Mouse (Mus musculus): Measurements from ENCODE around the gene Ypel2. TPM values are rescaled to one million over a fixed set of nuclear protein-coding genes. Genes with fewer than 3 reads are reported as not detected.

The Ypel2 gene
- polyA plus RNA-seq, 1 experiment from 2014 or later, result 1.2 TPM

DNA sequence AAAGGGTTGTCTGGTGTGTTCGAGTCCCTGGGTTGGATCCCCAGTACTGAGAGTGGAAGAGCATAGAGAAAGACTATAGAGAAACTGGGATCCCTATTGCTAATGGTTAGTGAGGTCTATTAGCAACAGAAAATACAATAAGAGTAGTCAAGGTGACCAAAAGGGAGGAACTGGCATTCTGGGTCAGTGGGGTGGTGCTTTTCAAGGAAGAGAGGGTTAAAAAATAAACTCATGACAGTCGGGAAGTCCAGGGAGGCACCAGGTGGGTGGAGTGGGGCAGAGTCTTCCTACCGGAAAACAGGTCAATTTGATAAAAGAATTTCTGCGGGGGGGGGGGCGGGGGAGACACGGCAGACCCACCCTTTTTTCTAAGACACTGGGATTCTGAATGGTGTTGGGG is 823 bp upstream of the Ypel2 start:
- peak overlapping the region; percentile 53 for H3K27ac ChIP-seq
- H3K4me3 ChIP-seq (replicated peaks), result peak overlapping the region; percentile 74

GRCm38 (mm10) chr11:86992461-86992988 is 982 bp downstream of the Ypel2 start:
- Histone ChIP-seq H3K9ac (peak overlapping the region; percentile 67), H3K9me3 (replicated peaks) (no peaks in the 10 kb centered on the region), H3K27ac (no peak overlapping the region), H3K27me3 (peaks cover 25% of the 10 kb centered on the region), H3K4me3 (replicated peaks) (peak overlapping the region; percentile 74), H3K36me3 (no peaks in the 10 kb centered on the region), H3K4me2 (peak overlapping the region; percentile 89), H3K4me1 (replicated peaks) (peaks cover 44% of the 10 kb centered on the region)
- WGBS (ENCODE audit: insufficient replicate concordance), result 7% methylated on average over 13 of the region's 13 CpGs
- ATAC-seq (ENCODE audit: low read depth) (no peak), DNase-seq (no peak)

More for the DNA sequence above, 823 bp upstream of the Ypel2 start:
- H3K36me3 ChIP-seq, result no peaks in the 10 kb centered on the region
- WGBS (ENCODE audit: insufficient replicate concordance), result 7% methylated on average over 6 of the region's 6 CpGs
- no peak overlapping the region for H3K9ac ChIP-seq
- H3K9me3 ChIP-seq (replicated peaks), result no peaks in the 10 kb centered on the region
- H3K27me3 ChIP-seq, result peaks cover 25% of the 10 kb centered on the region
- H3K4me1 ChIP-seq (replicated peaks), result peaks cover 44% of the 10 kb centered on the region
- DNase-seq, result no peak
- peak overlapping the region; percentile 89 for H3K4me2 ChIP-seq
- no peak for ATAC-seq (ENCODE audit: low read depth)

GRCm38 (mm10) chr11:86991241-86991640 is 2.3 kb downstream of the Ypel2 start:
- no peak overlapping the region for H3K27ac ChIP-seq
- ATAC-seq (ENCODE audit: low read depth), result no peak
- no peak overlapping the region for H3K4me3 ChIP-seq (replicated peaks)

DNA sequence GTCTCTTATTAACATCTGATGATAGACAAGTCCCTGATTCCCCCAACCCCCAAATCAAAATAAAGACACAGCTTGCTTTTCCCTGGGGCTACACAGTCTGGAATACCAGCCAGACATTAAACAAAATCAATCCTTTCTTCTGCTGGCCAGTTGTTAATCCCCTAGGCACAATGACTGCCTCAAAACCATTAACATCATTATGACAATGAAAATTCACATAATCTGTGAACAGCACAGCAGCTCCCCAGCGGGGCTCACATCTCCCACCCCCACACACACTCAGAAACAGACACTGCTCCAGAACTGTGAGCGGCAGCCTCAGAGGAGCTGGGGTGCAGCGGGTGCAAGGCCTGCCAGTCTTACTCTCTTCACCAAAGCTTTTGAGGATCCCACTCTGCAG is 3.2 kb downstream of the Ypel2 start:
- WGBS (ENCODE audit: insufficient replicate concordance), result 72% methylated on average over 3 of the region's 3 CpGs
- ATAC-seq (ENCODE audit: low read depth), result no peak
- H3K4me1 ChIP-seq (replicated peaks), result peaks cover 42% of the 10 kb centered on the region

More at GRCm38 (mm10) chr11:86991241-86991640, 2.3 kb downstream of the Ypel2 start:
- 71% methylated on average over 4 of the region's 4 CpGs for WGBS (ENCODE audit: insufficient replicate concordance)
- Histone ChIP-seq H3K4me2 (no peak overlapping the region), H3K9ac (no peak overlapping the region), H3K4me1 (replicated peaks) (peaks cover 44% of the 10 kb centered on the region), H3K9me3 (replicated peaks) (no peaks in the 10 kb centered on the region), H3K27me3 (peaks cover 25% of the 10 kb centered on the region), H3K36me3 (no peaks in the 10 kb centered on the region)
- DNase-seq, result no peak

GRCm38 (mm10) chr11:86984990-86985389 is 8.5 kb downstream of the Ypel2 start:
- Histone ChIP-seq H3K4me1 (replicated peaks) (0 out of 2 replicates have a peak, but pooled peaks cover 5% of the 10 kb centered on the region), H3K27me3 (no peaks in the 10 kb centered on the region), H3K36me3 (no peaks in the 10 kb centered on the region), H3K27ac (no peak overlapping the region), H3K4me2 (no peak overlapping the region), H3K9me3 (replicated peaks) (no peaks in the 10 kb centered on the region), H3K4me3 (replicated peaks) (no peak overlapping the region), H3K9ac (no peak overlapping the region)
- no peak for ATAC-seq (ENCODE audit: low read depth)
- no peak for DNase-seq
- 60% methylated on average over 3 of the region's 3 CpGs for WGBS (ENCODE audit: insufficient replicate concordance)

More for the DNA sequence above, 3.2 kb downstream of the Ypel2 start:
- H3K4me2 ChIP-seq, result no peak overlapping the region
- H3K36me3 ChIP-seq, result no peaks in the 10 kb centered on the region
- H3K4me3 ChIP-seq (replicated peaks), result no peak overlapping the region
- DNase-seq, result no peak
- H3K9me3 ChIP-seq (replicated peaks), result no peaks in the 10 kb centered on the region
- H3K27me3 ChIP-seq, result peaks cover 25% of the 10 kb centered on the region
- H3K9ac ChIP-seq, result no peak overlapping the region
- no peak overlapping the region for H3K27ac ChIP-seq

- ATAC-seq (ENCODE audit: low read depth) (no peak), DNase-seq (no peak)
- Histone ChIP-seq H3K4me1 (replicated peaks) (0 out of 2 replicates have a peak, but pooled peaks cover 5% of the 10 kb centered on the region), H3K4me2 (no peak overlapping the region), H3K9me3 (replicated peaks) (no peaks in the 10 kb centered on the region), H3K27ac (no peak overlapping the region), H3K27me3 (no peaks in the 10 kb centered on the region), H3K9ac (no peak overlapping the region), H3K4me3 (replicated peaks) (no peak overlapping the region), H3K36me3 (no peaks in the 10 kb centered on the region)
- 61% methylated on average over 6 of the region's 6 CpGs for WGBS (ENCODE audit: insufficient replicate concordance)
Measured at GRCm38 (mm10) chr11:86983056-86983455, 10.5 kb downstream of the Ypel2 start.

GRCm38 (mm10) chr11:86981229-86981791 is 12.2 kb downstream of the Ypel2 start:
- Histone ChIP-seq H3K9ac (no peak overlapping the region), H3K36me3 (no peaks in the 10 kb centered on the region), H3K4me3 (replicated peaks) (no peak overlapping the region), H3K4me2 (no peak overlapping the region), H3K27me3 (no peaks in the 10 kb centered on the region), H3K4me1 (replicated peaks) (0 out of 2 replicates have a peak, but pooled peaks cover 5% of the 10 kb centered on the region), H3K27ac (no peak overlapping the region), H3K9me3 (replicated peaks) (no peaks in the 10 kb centered on the region)
- 29% methylated on average over 5 of the region's 5 CpGs for WGBS (ENCODE audit: insufficient replicate concordance)
- DNase-seq (no peak), ATAC-seq (ENCODE audit: low read depth) (no peak)

- ATAC-seq (ENCODE audit: low read depth) (no peak), DNase-seq (no peak)
- Histone ChIP-seq H3K4me3 (replicated peaks) (no peak overlapping the region), H3K9ac (no peak overlapping the region), H3K4me1 (replicated peaks) (0 out of 2 replicates have a peak, but pooled peaks cover 5% of the 10 kb centered on the region), H3K27ac (no peak overlapping the region), H3K9me3 (replicated peaks) (no peaks in the 10 kb centered on the region), H3K27me3 (no peaks in the 10 kb centered on the region), H3K4me2 (no peak overlapping the region), H3K36me3 (no peaks in the 10 kb centered on the region)
- 75% methylated on average over 6 of the region's 6 CpGs for WGBS (ENCODE audit: insufficient replicate concordance)
Measured at GRCm38 (mm10) chr11:86980526-86980925, 13.0 kb downstream of the Ypel2 start.

DNA sequence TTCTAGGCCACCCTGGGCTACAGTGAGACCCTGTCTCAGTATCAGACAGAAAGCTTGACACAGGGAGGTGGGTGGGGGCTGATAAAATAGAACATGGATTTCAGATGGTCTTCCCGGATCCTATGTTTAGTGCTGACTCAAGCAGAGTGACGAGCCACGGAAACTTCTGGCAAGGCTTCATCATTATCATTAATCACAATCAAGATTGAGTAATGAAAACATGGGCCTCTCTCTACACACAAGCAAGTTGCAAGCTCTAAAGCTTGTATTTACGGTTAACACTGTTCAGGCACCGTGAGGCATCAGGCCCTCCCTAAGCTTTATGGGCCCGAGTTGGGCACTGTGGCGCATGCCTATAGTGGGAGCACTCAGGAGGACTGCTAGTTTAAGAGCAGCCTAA is 13.7 kb downstream of the Ypel2 start:
- DNase-seq (no peak), ATAC-seq (ENCODE audit: low read depth) (no peak)
- Histone ChIP-seq H3K4me3 (replicated peaks) (no peak overlapping the region), H3K36me3 (no peaks in the 10 kb centered on the region), H3K4me2 (no peak overlapping the region), H3K9ac (no peak overlapping the region), H3K27me3 (no peaks in the 10 kb centered on the region), H3K27ac (no peak overlapping the region), H3K4me1 (replicated peaks) (0 out of 2 replicates have a peak, but pooled peaks cover 5% of the 10 kb centered on the region), H3K9me3 (replicated peaks) (no peaks in the 10 kb centered on the region)
- 80% methylated on average over 7 of the region's 7 CpGs for WGBS (ENCODE audit: insufficient replicate concordance)

- Histone ChIP-seq H3K27me3 (no peaks in the 10 kb centered on the region), H3K4me1 (replicated peaks) (0 out of 2 replicates have a peak, but pooled peaks cover 5% of the 10 kb centered on the region), H3K9ac (no peak overlapping the region), H3K4me3 (replicated peaks) (no peak overlapping the region), H3K36me3 (no peaks in the 10 kb centered on the region), H3K9me3 (replicated peaks) (no peaks in the 10 kb centered on the region), H3K4me2 (no peak overlapping the region), H3K27ac (no peak overlapping the region)
- 83% methylated on average over 5 of the region's 5 CpGs for WGBS (ENCODE audit: insufficient replicate concordance)
- no peak for ATAC-seq (ENCODE audit: low read depth)
- no peak for DNase-seq
Measured at GRCm38 (mm10) chr11:86977242-86977641, 16.3 kb downstream of the Ypel2 start.

- Histone ChIP-seq H3K9me3 (replicated peaks) (no peaks in the 10 kb centered on the region), H3K27ac (no peak overlapping the region), H3K27me3 (no peaks in the 10 kb centered on the region), H3K9ac (no peak overlapping the region), H3K4me1 (replicated peaks) (peaks cover 5% of the 10 kb centered on the region), H3K36me3 (no peaks in the 10 kb centered on the region), H3K4me3 (replicated peaks) (no peak overlapping the region), H3K4me2 (no peak overlapping the region)
- no peak for ATAC-seq (ENCODE audit: low read depth)
- DNase-seq, result no peak
- 79% methylated on average over 3 of the region's 3 CpGs for WGBS (ENCODE audit: insufficient replicate concordance)
Measured at GRCm38 (mm10) chr11:86974401-86974800, 19.1 kb downstream of the Ypel2 start.

- Histone ChIP-seq H3K27ac (no peak overlapping the region), H3K9ac (no peak overlapping the region), H3K4me1 (replicated peaks) (peaks cover 9% of the 10 kb centered on the region), H3K27me3 (no peaks in the 10 kb centered on the region), H3K4me2 (no peak overlapping the region), H3K9me3 (replicated peaks) (no peaks in the 10 kb centered on the region), H3K36me3 (no peaks in the 10 kb centered on the region), H3K4me3 (replicated peaks) (no peak overlapping the region)
- WGBS (ENCODE audit: insufficient replicate concordance), result 61% methylated on average over 5 of the region's 5 CpGs
- ATAC-seq (ENCODE audit: low read depth) (no peak), DNase-seq (no peak)
Measured at GRCm38 (mm10) chr11:86973255-86973654, 20.3 kb downstream of the Ypel2 start.

Data from liver, embryonic 13.5 days (tissue).